Mouse (Mus musculus) urinary bladder, postnatal 14 days (tissue): ENCODE data around the gene Znfx1.

Experiments used
- DNase-seq: peaks from one replicate; pipeline ENCODE4 v3.0.0; 2021; ENCODE audit warnings: low spot score

Gene Znfx1

GRCm38 (mm10) chr2:167071641-167072601, 9.1 kb upstream of the Znfx1 start:
- peak; percentile 97 for DNase-seq

GRCm38 (mm10) chr2:167071266-167071640, 8.4 kb upstream of the Znfx1 start:
- DNase-seq, result no peak

- DNase-seq, result no peak
These were observed 7.5 kb upstream of the Znfx1 start for GRCm38 (mm10) chr2:167070341-167070740.

GRCm38 (mm10) chr2:167067575-167067974, 4.8 kb upstream of the Znfx1 start:
- no peak for DNase-seq

DNA sequence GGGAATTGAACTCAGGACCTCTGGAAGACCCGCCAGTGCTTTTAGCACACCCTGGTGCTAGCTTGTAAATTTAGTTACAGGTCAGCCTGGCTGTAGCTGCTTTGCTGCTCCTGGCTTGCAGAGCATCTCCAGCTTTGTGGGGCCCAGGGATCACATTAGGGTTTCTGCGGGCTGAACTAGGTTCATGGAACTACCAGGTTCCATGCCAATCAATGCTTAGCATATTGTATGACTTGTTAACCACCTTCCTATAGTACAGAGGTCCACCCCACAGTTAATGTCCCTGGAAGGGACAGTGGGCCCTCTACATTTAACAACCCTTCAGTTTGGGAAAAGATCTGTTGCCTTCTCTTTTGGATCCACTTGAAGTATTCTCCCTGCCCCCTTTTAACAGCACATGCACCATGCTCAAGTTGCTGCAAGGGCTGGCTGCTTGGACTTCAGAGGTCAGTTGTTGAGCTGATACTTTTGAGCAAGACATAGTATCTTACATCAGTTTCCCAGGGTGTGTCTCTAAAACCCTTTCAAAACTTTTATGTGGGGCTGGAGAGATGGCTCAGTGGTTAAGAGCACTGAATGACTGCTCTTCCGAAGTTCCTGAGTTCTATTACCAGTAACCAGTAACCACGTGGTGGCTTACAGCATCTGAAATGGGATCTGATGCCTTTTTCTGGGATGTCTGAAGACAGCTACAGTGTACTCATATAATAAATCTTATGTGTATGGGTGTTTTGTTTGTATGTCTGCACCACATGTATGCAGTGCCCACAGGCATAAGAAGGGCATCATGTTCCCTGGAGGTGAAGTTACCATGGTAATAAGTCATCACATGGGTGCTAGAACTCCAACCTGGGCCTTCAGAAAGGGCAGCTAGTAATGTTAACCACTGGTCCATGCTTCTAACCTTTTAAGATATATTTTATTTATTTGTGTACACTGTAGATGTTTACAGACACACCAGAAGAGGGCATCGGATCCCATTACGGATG, 4.0 kb upstream of the Znfx1 start:
- DNase-seq, result no peak

DNA sequence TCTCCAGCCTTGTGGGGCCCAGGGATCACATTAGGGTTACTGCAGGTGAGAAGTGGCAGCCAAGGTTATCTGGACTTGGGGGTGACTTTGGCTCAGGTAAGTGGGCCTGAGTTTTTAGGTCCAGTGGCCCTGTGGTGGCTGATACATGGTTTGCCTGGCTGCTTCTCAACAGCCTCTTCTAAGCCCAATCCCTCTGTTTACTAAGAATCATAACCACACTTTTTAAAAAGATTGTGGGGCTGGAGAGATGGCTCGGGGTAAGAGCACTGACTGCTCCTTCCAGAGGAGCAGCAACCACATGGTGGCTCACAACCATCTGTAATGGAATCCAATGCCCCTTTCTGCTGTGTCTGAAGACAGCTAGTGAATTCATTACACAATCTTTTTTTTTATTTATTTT, 3.2 kb upstream of the Znfx1 start:
- no peak for DNase-seq

DNA sequence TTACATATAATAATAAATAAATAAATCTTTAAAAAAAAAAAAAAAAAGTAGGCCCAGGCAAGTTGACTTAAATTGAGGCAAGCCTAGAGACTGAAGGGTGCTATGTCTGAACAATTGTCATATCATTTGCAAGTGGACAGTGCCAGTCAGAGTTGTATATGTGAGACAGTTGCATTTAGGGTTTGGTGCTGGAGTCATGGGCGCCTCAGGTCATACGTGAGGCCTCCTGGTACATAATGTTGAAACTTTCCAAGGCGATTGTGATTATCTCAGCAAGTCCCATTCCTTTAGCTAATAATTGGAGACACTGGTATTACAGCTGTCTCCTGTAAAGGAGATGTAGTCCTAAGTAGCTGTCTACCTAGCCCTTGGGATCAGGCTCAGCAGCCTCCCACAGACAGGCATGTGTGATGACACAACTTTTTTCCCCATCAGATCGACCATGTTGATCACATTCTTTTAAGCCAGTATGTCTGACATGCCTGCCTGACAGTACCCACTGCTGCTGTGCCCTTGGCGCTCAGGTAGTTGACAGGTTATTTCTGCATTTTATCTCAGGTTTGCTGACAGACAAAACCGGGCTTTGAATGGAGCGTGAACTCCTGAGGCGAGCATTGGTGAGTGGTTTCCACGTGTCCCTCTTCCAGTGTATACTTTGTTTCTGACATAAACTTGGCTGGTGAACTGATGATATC, 1.9 kb upstream of the Znfx1 start:
- DNase-seq, result no peak

GRCm38 (mm10) chr2:167063906-167064496, 1.2 kb upstream of the Znfx1 start:
- no peak for DNase-seq

GRCm38 (mm10) chr2:167062497-167062911, 311 bp downstream of the Znfx1 start:
- peak; percentile 95 for DNase-seq

DNA sequence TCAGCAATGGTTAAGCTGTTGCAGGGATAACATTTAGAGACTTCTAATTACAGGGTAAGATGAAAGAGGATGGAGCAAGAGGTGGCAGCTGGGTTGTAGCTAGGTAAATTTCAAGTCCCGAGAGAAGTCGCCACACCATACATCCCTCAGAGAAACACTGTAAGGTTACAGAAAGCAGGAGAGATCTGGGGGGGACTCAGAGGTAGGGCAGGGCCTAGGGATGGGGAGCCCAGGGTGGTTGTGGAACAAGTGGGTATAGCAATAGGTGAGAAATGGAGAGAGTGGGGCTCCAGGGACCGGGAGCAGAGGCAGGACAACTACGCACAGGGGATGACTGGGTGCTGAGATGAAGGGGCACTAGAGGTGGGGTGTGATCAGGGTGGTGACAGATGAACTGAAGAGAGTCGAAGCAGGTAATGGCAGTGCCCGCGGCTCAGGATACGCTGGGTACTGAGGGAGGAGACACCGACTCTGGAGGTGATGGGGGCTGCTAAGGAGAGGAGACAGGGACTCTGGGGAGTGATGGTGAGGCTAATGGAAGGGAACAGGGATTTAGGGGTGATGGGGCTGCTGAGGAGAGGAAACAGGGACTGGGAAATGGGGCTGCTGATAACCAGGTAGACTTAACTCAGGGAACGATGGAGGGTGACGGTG, 1.3 kb downstream of the Znfx1 start:
- DNase-seq, result no peak

GRCm38 (mm10) chr2:167060761-167061160, 2.1 kb downstream of the Znfx1 start:
- DNase-seq, result no peak

DNA sequence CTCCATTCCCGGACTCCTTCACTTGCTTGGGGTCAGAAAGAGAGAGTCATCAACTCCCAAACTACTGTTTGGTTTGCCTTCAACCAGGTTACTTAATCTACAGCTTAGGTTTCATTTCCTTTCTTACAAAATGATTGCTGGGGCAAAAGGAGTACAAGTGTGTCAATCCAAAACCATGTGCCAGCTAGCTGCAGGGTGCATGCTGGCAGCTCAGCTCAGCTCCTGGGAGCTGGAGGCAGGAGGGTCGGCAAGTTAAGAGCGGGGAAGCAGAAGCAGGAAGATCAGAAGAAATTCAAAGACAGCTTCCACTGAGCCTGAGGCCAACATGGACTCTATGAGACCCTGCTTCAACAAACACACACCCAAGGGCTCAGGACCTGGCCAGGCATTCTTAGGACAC, 2.5 kb downstream of the Znfx1 start:
- DNase-seq, result no peak

- peak; percentile 44 for DNase-seq
These were observed 2.9 kb downstream of the Znfx1 start for GRCm38 (mm10) chr2:167059960-167060359.

GRCm38 (mm10) chr2:167059536-167059935, 3.3 kb downstream of the Znfx1 start:
- no peak for DNase-seq

GRCm38 (mm10) chr2:167058814-167059387, 3.9 kb downstream of the Znfx1 start:
- no peak for DNase-seq

DNA sequence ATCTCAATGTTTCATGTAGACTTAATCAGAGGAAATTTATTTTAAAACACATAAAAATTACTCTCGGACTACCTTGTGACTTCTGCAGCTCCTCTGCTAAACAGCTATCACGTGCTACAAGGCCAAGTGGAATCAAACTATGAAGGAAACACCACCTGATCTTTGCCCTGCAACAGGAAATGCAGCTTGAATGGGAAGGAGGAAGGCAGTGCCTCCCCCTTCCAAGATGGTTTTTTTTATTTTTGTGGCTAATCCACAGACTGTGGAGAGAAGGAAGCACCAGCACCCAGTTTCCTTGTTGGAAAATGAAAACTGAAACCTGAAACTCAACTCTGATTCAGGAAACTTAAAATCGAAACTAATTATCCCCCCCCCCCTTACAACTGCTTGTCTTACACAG, 4.6 kb downstream of the Znfx1 start:
- no peak for DNase-seq

- no peak for DNase-seq
These were observed 5.9 kb downstream of the Znfx1 start for GRCm38 (mm10) chr2:167056942-167057323.

GRCm38 (mm10) chr2:167056210-167056941, 6.4 kb downstream of the Znfx1 start:
- DNase-seq, result no peak

GRCm38 (mm10) chr2:167055386-167055785, 7.4 kb downstream of the Znfx1 start:
- peak; percentile 63 for DNase-seq
